In the genomic region with DNA sequence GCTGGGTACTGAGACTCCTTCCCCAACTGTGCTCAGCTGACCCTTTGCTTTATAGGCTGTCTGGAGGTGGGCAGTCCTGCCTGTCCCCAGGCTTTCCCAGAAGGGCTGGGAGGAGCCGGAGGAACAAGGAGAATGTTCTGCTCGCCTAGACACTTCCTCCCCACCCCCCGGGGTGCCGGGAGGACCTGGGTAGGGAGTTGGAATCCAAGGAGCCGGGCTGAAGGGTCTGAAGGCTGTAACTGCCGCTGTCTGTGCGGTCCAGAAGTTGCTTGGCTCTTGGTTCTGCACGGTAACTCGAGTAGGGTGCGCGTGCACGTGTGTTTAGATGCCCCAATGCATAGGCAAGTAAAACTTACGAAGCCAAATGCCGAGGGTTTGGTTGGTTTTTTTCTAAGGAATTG, we compare ENCODE assay signal across 8 mouse cellular contexts.
DNase-seq lines count a peak whose midpoint lies in the region; ATAC-seq and TF ChIP-seq lines count a peak whose summit lies in the region.

No protein-coding gene starts in this region.

- no peaks in the 10 kb centered on the region for H3K9me3 ChIP-seq in forebrain, postnatal 0 days (ENCODE audit: low read length)
- H3K9me3 ChIP-seq in hindbrain, embryonic 14.5 days (ENCODE audit: control insufficient read depth, low read length), result no peaks in the 10 kb centered on the region
- no peaks in the 10 kb centered on the region for H3K9me3 ChIP-seq in liver, embryonic 11.5 days (ENCODE audit: control insufficient read depth, low read length)

- H3K27me3 ChIP-seq in forebrain, postnatal 0 days (ENCODE audit: insufficient read depth, low read length), result peaks cover 5% of the 10 kb centered on the region; the same call in 1 of the 2 replicates
- H3K27me3 ChIP-seq in hindbrain, embryonic 14.5 days (ENCODE audit: control insufficient read depth, insufficient read depth, low read length), result no peaks in the 10 kb centered on the region
- H3K27me3 ChIP-seq in liver, embryonic 11.5 days (replicated peaks; ENCODE audit: control insufficient read depth, insufficient read depth, low read length), result no peaks in the 10 kb centered on the region

- peak overlapping the region; percentile 24 for H3K4me3 ChIP-seq in forebrain, postnatal 0 days (ENCODE audit: low read depth, low read length)
- H3K4me3 ChIP-seq in hindbrain, embryonic 14.5 days (replicated peaks; ENCODE audit: low read length), result 0 out of 2 replicates have a peak overlapping the region, but pooled peaks have one; percentile 7
- peak overlapping the region; percentile 47 for H3K4me3 ChIP-seq in liver, embryonic 11.5 days (ENCODE audit: low read depth, low read length)

- H3K4me2 ChIP-seq in forebrain, postnatal 0 days (ENCODE audit: low read depth), result peak overlapping the region; percentile 41
- H3K4me2 ChIP-seq in hindbrain, embryonic 14.5 days (replicated peaks), result peak overlapping the region; percentile 47
- peak overlapping the region; percentile 93 for H3K4me2 ChIP-seq in liver, embryonic 11.5 days

- TF ChIP-seq CTCF in forebrain, postnatal 0 days (IDR thresholded peaks at IDR 0.05; ENCODE audit: low read depth), result no peak

- no peaks in the 10 kb centered on the region for H3K4me1 ChIP-seq in forebrain, postnatal 0 days (ENCODE audit: insufficient read depth)
- peaks cover 16% of the 10 kb centered on the region for H3K4me1 ChIP-seq in hindbrain, embryonic 14.5 days (replicated peaks; ENCODE audit: control insufficient read depth, insufficient read depth, low read length)
- peaks cover 62% of the 10 kb centered on the region for H3K4me1 ChIP-seq in liver, embryonic 11.5 days (replicated peaks; ENCODE audit: control insufficient read depth, insufficient read depth, low read length)

- peak overlapping the region; percentile 25; the same call in 1 of the 2 replicates for H3K9ac ChIP-seq in forebrain, postnatal 0 days
- H3K9ac ChIP-seq in hindbrain, embryonic 14.5 days, result no peak overlapping the region
- H3K9ac ChIP-seq in liver, embryonic 11.5 days (ENCODE audit: low read depth, low read length), result peak overlapping the region; percentile 76

- no peak overlapping the region for H3K27ac ChIP-seq in forebrain, postnatal 0 days (ENCODE audit: low read depth, low read length)
- no peak overlapping the region for H3K27ac ChIP-seq in hindbrain, embryonic 14.5 days
- peak overlapping the region; percentile 97 for H3K27ac ChIP-seq in liver, embryonic 11.5 days (ENCODE audit: low read depth, low read length)

- H3K36me3 ChIP-seq in forebrain, postnatal 0 days (ENCODE audit: insufficient read depth), result no peaks in the 10 kb centered on the region
- no peaks in the 10 kb centered on the region for H3K36me3 ChIP-seq in hindbrain, embryonic 14.5 days (replicated peaks; ENCODE audit: control insufficient read depth, insufficient read depth)
- no peaks in the 10 kb centered on the region for H3K36me3 ChIP-seq in liver, embryonic 11.5 days (ENCODE audit: control insufficient read depth, insufficient read depth, low read length)

- ATAC-seq in CD4-positive, CD25-positive, alpha-beta regulatory T cell, adult 4 months, result no peak
- ATAC-seq in forebrain, postnatal 0 days, result no peak
- no peak for ATAC-seq in hindbrain, embryonic 14.5 days (ENCODE audit: low FRiP score)
- ATAC-seq in liver, embryonic 11.5 days (replicated peaks; ENCODE audit: low FRiP score), result no peak; the same call in 1 of the 2 replicates
- peak; percentile 23 for ATAC-seq in monocyte, adult 5-6 weeks (replicated peaks; ENCODE audit: insufficient number of reproducible peaks, low FRiP score, low TSS enrichment, poor library complexity, severe bottlenecking)

- WGBS in forebrain, postnatal 0 days, result 8% methylated on average over 14 of the region's 14 CpGs
- 4% methylated on average over 14 of the region's 14 CpGs for WGBS in hindbrain, embryonic 14.5 days
- WGBS in liver, embryonic 11.5 days, result 5% methylated on average over 14 of the region's 14 CpGs

- peak; percentile 48 for DNase-seq in CD4-positive, CD25-positive, alpha-beta regulatory T cell, adult 2 months (ENCODE audit: low read depth, low spot score)
- DNase-seq in adrenal gland, postnatal 14 days, result peak; percentile 79
- DNase-seq in forebrain, postnatal 0 days, result no peak
- no peak for DNase-seq in hindbrain, embryonic 14.5 days (ENCODE audit: low spot score)
- peak; percentile 64 for DNase-seq in liver, embryonic 11.5 days (ENCODE audit: low spot score)
- peak; percentile 76 for DNase-seq in testis, postnatal 10 days (ENCODE audit: low spot score)

Comparison
In these comparisons a context has a peak if more than half of its experiments do, and no peak if none do; other contexts are left out.
1. DNase-seq: peak in CD4-positive, CD25-positive, alpha-beta regulatory T cell, adult 2 months (single experiment), adrenal gland, postnatal 14 days (single experiment), liver, embryonic 11.5 days (single experiment) and testis, postnatal 10 days (single experiment); none in forebrain, postnatal 0 days (single experiment) and hindbrain, embryonic 14.5 days (single experiment).
2. H3K4me2 ChIP-seq: peak in every context shown above with its lines; median percentile 93 in liver, embryonic 11.5 days; 47 in hindbrain, embryonic 14.5 days; 41 in forebrain, postnatal 0 days.
3. Peak in every context shown above with its lines, with median percentiles within 50 percentile points of each other: H3K4me3 ChIP-seq.